Mouse (Mus musculus): ENCODE measurements around the gene Gm1110. TPM values are rescaled to one million over a fixed set of nuclear protein-coding genes. Genes with fewer than 3 reads are reported as not detected.

Gene Gm1110
- under 1 TPM in 1 of 2 experiments, not detected in 1; 0.15 TPM for polyA plus RNA-seq (2017; shearing (Covaris generic))

DNA sequence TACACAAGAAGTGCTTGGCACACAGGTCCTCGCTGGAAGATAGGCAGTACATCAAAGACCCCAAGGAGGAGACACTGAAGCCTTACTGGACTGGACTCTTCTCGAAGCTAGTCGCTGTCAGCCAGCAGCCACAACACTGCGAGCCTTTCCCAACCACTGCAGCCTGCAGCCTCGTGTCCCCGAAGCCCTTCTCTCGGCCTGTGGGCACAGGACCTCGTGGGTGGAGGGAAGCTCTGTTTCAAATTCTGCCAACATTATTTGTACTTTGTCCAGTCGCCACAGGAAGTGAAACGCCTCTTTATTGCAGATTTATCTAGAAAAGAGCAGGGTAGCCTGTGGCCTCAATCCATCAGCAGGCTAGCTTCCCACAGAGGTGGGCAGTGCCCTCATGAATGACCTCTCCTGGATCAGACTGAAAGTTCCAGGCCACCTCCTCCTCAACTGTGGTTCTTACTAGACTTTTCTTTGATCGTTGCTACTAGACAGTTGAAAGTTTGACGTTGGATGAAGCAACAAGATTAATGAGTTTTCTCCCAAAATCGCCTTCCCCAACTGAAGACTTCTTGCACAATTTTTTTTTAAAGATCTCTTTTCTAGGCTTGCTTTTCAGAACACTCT lies at the start of gene Gm1110:
Gene Gm1110 (minus strand): TSS at position 203 of the 618 bp plus-strand sequence.

GRCm38 (mm10) chr9:26860751-26861150 lies 62.2 kb downstream of the Gm1110 start, which contains the start of gene Glb1l3:
Glb1l3 (minus strand) TSS chr9:26860890.

Other genes starting within 250 kb of the Gm1110 start
- not detected for gene B3gat1, start 189.4 kb downstream of the Gm1110 start, polyA plus RNA-seq (2017; shearing (Covaris generic))
- under 1 TPM in 1 of 2 experiments, not detected in 1; 0.07 TPM for gene Glb1l2, start 116.6 kb downstream of the Gm1110 start, polyA plus RNA-seq (2017; shearing (Covaris generic))
- gene Glb1l3, start 62.2 kb downstream of the Gm1110 start, polyA plus RNA-seq (2017; shearing (Covaris generic)), result not detected
- 10 to 100 TPM; 27.3 to 29.3 TPM for gene Acad8, start 76.5 kb upstream of the Gm1110 start, polyA plus RNA-seq (2017; shearing (Covaris generic))
- 10 to 100 TPM; 63.6 to 95.3 TPM for gene Thyn1, start 76.6 kb upstream of the Gm1110 start, polyA plus RNA-seq (2017; shearing (Covaris generic))
- 10 to 100 TPM; 46.3 to 57.5 TPM for gene Vps26b, start 107.0 kb upstream of the Gm1110 start, polyA plus RNA-seq (2017; shearing (Covaris generic))
- 10 to 100 TPM; 24.4 to 30.0 TPM for gene Ncapd3, start 107.1 kb upstream of the Gm1110 start, polyA plus RNA-seq (2017; shearing (Covaris generic))
- not detected for gene Jam3, start 232.3 kb upstream of the Gm1110 start, polyA plus RNA-seq (2017; shearing (Covaris generic))

Data from activated CD4-positive, CD25-positive, alpha-beta regulatory T cell (primary cell).